Mouse (Mus musculus) limb, embryonic 11.5 days (tissue): ENCODE measurements around the gene Olfr642. TPM values are rescaled to one million over a fixed set of nuclear protein-coding genes. Genes with fewer than 3 reads are reported as not detected.

Experiments used
- ATAC-seq: fragments of 200-750 bp; cut with Nextera tagmentation; 2 replicates; pipeline ENCODE4 v1.8.0; 2017; ENCODE audit warnings: low read depth; ENCODE audit not compliant: insufficient number of reproducible peaks, low FRiP score, low TSS enrichment
- DNase-seq: peaks from one replicate; pipeline ENCODE4 v3.0.0-alpha.2; 2015; ENCODE audit warnings: low spot score
- H3K27ac ChIP-seq: fragments of 300-500 bp; sonication (generic); replicated peaks from 2 replicates; pipeline ENCODE4 v1.5.1; 2014; ENCODE audit warnings: low read depth, mild to moderate bottlenecking, low read length
- H3K27me3 ChIP-seq: fragments of 300-500 bp; sonication (generic); 2 replicates; pipeline ENCODE4 v1.6.1; 2014; ENCODE audit warnings: mild to moderate bottlenecking, low read length, mixed read lengths; ENCODE audit not compliant: control insufficient read depth, insufficient read depth
- H3K36me3 ChIP-seq: fragments of 300-500 bp; sonication (generic); 2 replicates; pipeline ENCODE4 v1.6.1; 2014; ENCODE audit warnings: mild to moderate bottlenecking, low read length, moderate library complexity, mixed read lengths; ENCODE audit not compliant: control insufficient read depth, insufficient read depth
- H3K4me1 ChIP-seq: fragments of 300-500 bp; sonication (generic); 2 replicates; pipeline ENCODE4 v1.6.1; 2014; ENCODE audit warnings: low read length, mixed read lengths; ENCODE audit not compliant: control insufficient read depth, insufficient read depth
- H3K4me2 ChIP-seq: fragments of 300-500 bp; sonication (generic); 2 replicates; pipeline ENCODE4 v1.6.1; 2014; ENCODE audit warnings: low read depth, mild to moderate bottlenecking, moderate library complexity; ENCODE audit not compliant: severe bottlenecking
- H3K4me3 ChIP-seq: fragments of 300-500 bp; sonication (generic); 2 replicates; pipeline ENCODE4 v1.5.1; 2014; ENCODE audit warnings: low read depth, low read length
- H3K9ac ChIP-seq: fragments of 300-500 bp; sonication (generic); 2 replicates; pipeline ENCODE4 v1.6.1; 2014; ENCODE audit warnings: mild to moderate bottlenecking, low read length
- H3K9me3 ChIP-seq: fragments of 300-500 bp; sonication (generic); 2 replicates; pipeline ENCODE4 v1.6.1; 2016; ENCODE audit warnings: low read length; ENCODE audit not compliant: control insufficient read depth
- WGBS: fragments of 180-500 bp; shearing (Covaris S2); extraction: QIAGEN DNeasy Blood & Tissue Kit; methylation state at CpG from one replicate; pipeline ENCODE4 v1.1.7; 2014; 5-methylcytosine and 5-hydroxymethylcytosine counted together
- polyA plus RNA-seq: library from polyadenylated mRNA; unstranded; fragments of >200 nt; fragmentation: Nextera tagmentation; extraction: Ambion mirVana; gene quantifications from 2 replicates; pipeline ENCODE4 v1.2.1, GENCODE M21; 2014

Olfr642 gene
- polyA plus RNA-seq, 1 experiment from 2014 or later: not detected

DNA sequence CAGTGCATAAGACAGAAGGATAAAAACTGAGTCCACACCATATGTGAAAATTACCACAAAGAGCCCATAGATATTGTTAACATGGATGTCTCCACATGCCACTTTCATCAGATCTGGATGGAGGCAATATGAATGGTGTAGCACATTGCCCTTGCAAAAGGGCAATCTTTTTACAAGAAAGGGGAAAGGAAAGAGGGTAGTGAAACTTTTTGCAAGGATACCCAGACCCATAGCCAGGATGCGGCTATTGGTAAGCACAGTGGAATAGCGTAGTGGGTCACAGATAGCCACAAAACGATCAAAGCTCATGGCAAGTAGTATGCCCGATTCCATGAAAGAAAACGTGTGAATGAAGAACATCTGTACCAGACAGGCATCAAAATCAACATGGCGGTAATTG is 30.8 kb downstream of the Olfr642 start:
- Histone ChIP-seq H3K4me3 (no peak overlapping the region), H3K27ac (no peak overlapping the region), H3K4me2 (no peak overlapping the region), H3K36me3 (no peaks in the 10 kb centered on the region), H3K9me3 (no peaks in the 10 kb centered on the region), H3K9ac (no peak overlapping the region), H3K4me1 (no peaks in the 10 kb centered on the region), H3K27me3 (no peaks in the 10 kb centered on the region)
- no peak for DNase-seq
- ATAC-seq: no peak
- 89% methylated on average over 6 of the region's 6 CpGs for WGBS

GRCm38 (mm10) chr7:104018953-104019352 is 33.5 kb downstream of the Olfr642 start:
- no peak for ATAC-seq
- no peaks in the 10 kb centered on the region for H3K4me1 ChIP-seq

GRCm38 (mm10) chr7:104017203-104017602 is 35.3 kb downstream of the Olfr642 start, which contains the start of gene Olfr639:
TSS of gene Olfr639 (minus strand) at chr7:104017303.
- Histone ChIP-seq H3K27me3 (no peaks in the 10 kb centered on the region), H3K9me3 (no peaks in the 10 kb centered on the region), H3K36me3 (no peaks in the 10 kb centered on the region), H3K4me1 (no peaks in the 10 kb centered on the region), H3K4me2 (no peak within 1 kb of the TSS), H3K4me3 (no peak within 1 kb of the TSS), H3K27ac (no peak within 1 kb of the TSS), H3K9ac (no peak within 1 kb of the TSS)
- DNase-seq (no peak), ATAC-seq (no peak)

More at GRCm38 (mm10) chr7:104018953-104019352, 33.5 kb downstream of the Olfr642 start:
- H3K27ac ChIP-seq: no peak overlapping the region
- H3K9me3 ChIP-seq: no peaks in the 10 kb centered on the region
- H3K4me2 ChIP-seq: no peak overlapping the region
- no peak overlapping the region for H3K9ac ChIP-seq
- H3K27me3 ChIP-seq: no peaks in the 10 kb centered on the region
- no peak overlapping the region for H3K4me3 ChIP-seq
- WGBS: 88% methylated on average over 1 of the region's 1 CpGs
- DNase-seq: no peak
- no peaks in the 10 kb centered on the region for H3K36me3 ChIP-seq

GRCm38 (mm10) chr7:103999124-103999523 is 53.3 kb downstream of the Olfr642 start:
- no peaks in the 10 kb centered on the region for H3K27me3 ChIP-seq
- no peaks in the 10 kb centered on the region for H3K4me1 ChIP-seq
- H3K27ac ChIP-seq: no peak overlapping the region
- H3K9ac ChIP-seq: no peak overlapping the region
- ATAC-seq: no peak
- DNase-seq: no peak
- H3K9me3 ChIP-seq: no peaks in the 10 kb centered on the region
- H3K4me2 ChIP-seq: no peak overlapping the region
- H3K4me3 ChIP-seq: no peak overlapping the region
- no peaks in the 10 kb centered on the region for H3K36me3 ChIP-seq

- Histone ChIP-seq H3K27me3 (no peaks in the 10 kb centered on the region), H3K36me3 (no peaks in the 10 kb centered on the region), H3K4me3 (no peak within 1 kb of the TSS), H3K4me2 (no peak within 1 kb of the TSS), H3K9ac (no peak within 1 kb of the TSS), H3K4me1 (no peaks in the 10 kb centered on the region), H3K27ac (no peak within 1 kb of the TSS), H3K9me3 (no peaks in the 10 kb centered on the region)
- no peak for ATAC-seq
- no peak for DNase-seq
Measured at GRCm38 (mm10) chr7:103998446-103998845, 54.0 kb downstream of the Olfr642 start, which contains the start of gene Olfr638. TSS of gene Olfr638 (plus strand) at chr7:103998746.

Other genes with a start within 250 kb of the Olfr642 start
- gene Hbb-bt, start 238.7 kb downstream of the Olfr642 start, polyA plus RNA-seq: 518 and 565 TPM in 2 replicates
- 156 and 207 TPM in 2 replicates for gene Hbb-bs, start 224.6 kb downstream of the Olfr642 start, polyA plus RNA-seq
- not detected in 2 replicates for gene Hbb-bh2, start 212.1 kb downstream of the Olfr642 start, polyA plus RNA-seq
- 1,749 and 1,831 TPM in 2 replicates for gene Hbb-bh1, start 209.5 kb downstream of the Olfr642 start, polyA plus RNA-seq
- 7,439 and 7,962 TPM in 2 replicates for gene Hbb-y, start 199.4 kb downstream of the Olfr642 start, polyA plus RNA-seq
- not detected in 2 replicates for gene Olfr66, start 166.4 kb downstream of the Olfr642 start, polyA plus RNA-seq
- not detected in 2 replicates for gene Olfr64, start 158.2 kb downstream of the Olfr642 start, polyA plus RNA-seq
- gene Olfr65, start 149.2 kb downstream of the Olfr642 start, polyA plus RNA-seq: not detected in 2 replicates
- gene Olfr631, start 123.8 kb downstream of the Olfr642 start, polyA plus RNA-seq: not detected in 2 replicates
- gene Olfr632, start 118.3 kb downstream of the Olfr642 start, polyA plus RNA-seq: not detected in 2 replicates
- gene Olfr633, start 108.2 kb downstream of the Olfr642 start, polyA plus RNA-seq: not detected in 2 replicates
- not detected in 2 replicates for gene Olfr635, start 81.5 kb downstream of the Olfr642 start, polyA plus RNA-seq
- not detected in 2 replicates for gene Olfr638, start 53.9 kb downstream of the Olfr642 start, polyA plus RNA-seq
- not detected in 2 replicates for gene Olfr639, start 35.4 kb downstream of the Olfr642 start, polyA plus RNA-seq
- gene Olfr640, start 27.1 kb downstream of the Olfr642 start, polyA plus RNA-seq: not detected in 2 replicates
- gene Olfr641, start 17.2 kb downstream of the Olfr642 start, polyA plus RNA-seq: not detected in 2 replicates
- not detected in 2 replicates for gene 4930516K23Rik, start 8.8 kb upstream of the Olfr642 start, polyA plus RNA-seq
- not detected in 2 replicates for gene Olfr644, start 19.2 kb upstream of the Olfr642 start, polyA plus RNA-seq
- not detected in 2 replicates for gene Olfr645, start 32.8 kb upstream of the Olfr642 start, polyA plus RNA-seq
- gene Olfr646, start 52.2 kb upstream of the Olfr642 start, polyA plus RNA-seq: not detected in 2 replicates
- gene Ubqln5, start 77.2 kb upstream of the Olfr642 start, polyA plus RNA-seq: not detected in 2 replicates
- gene Olfr643, start 84.7 kb upstream of the Olfr642 start, polyA plus RNA-seq: not detected in 2 replicates
- gene Ubqln3, start 90.6 kb upstream of the Olfr642 start, polyA plus RNA-seq: not detected in 2 replicates
- gene Ubqlnl, start 97.9 kb upstream of the Olfr642 start, polyA plus RNA-seq: not detected in 2 replicates
- gene Olfm5, start 112.2 kb upstream of the Olfr642 start, polyA plus RNA-seq: not detected in 2 replicates
- 0.18 and 0.25 TPM in 2 replicates for gene Olfr648, start 130.7 kb upstream of the Olfr642 start, polyA plus RNA-seq
- not detected in 2 replicates for gene Olfr649, start 143.3 kb upstream of the Olfr642 start, polyA plus RNA-seq
- 3.5 and 5.5 TPM in 2 replicates for gene Trim6, start 166.1 kb upstream of the Olfr642 start, polyA plus RNA-seq
- gene Trim34a, start 191.8 kb upstream of the Olfr642 start, polyA plus RNA-seq: 0.64 and 1.4 TPM in 2 replicates
- gene Trim5, start 235.4 kb upstream of the Olfr642 start, polyA plus RNA-seq: 0.08 and 0.13 TPM in 2 replicates